Mouse (Mus musculus) stomach, postnatal 0 days (tissue): ENCODE results near the gene Cnnm3.

ENCODE experiments used
- CTCF ChIP-seq: IDR thresholded peaks from 2 replicates; pipeline ENCODE4 v1.5.1; 2016; ENCODE audit warnings: antibody characterized with exemption, low read depth, mild to moderate bottlenecking, moderate library complexity
- EP300 ChIP-seq: optimal IDR thresholded peaks from 2 replicates; pipeline ENCODE3; 2016; ENCODE audit warnings: antibody characterized with exemption

- TF ChIP-seq EP300, result no peak
- no peak for TF ChIP-seq CTCF
Measured at GRCm38 (mm10) chr1:36572709-36573108, 61.0 kb downstream of the Cnnm3 start.
